Mouse (Mus musculus) forebrain, embryonic 11.5 days (tissue): ENCODE measurements around the gene Peli2. TPM values are rescaled to one million over a fixed set of nuclear protein-coding genes. Genes with fewer than 3 reads are reported as not detected.
A peak's percentile ranks its signal among the peaks of the same experiment; 100 is the strongest.

ENCODE experiments used
- ATAC-seq: fragments of 200-750 bp; cut with Nextera tagmentation; replicated peaks from 2 replicates; pipeline ENCODE4 v1.8.0; 2017; ENCODE audit warnings: moderate TSS enrichment; ENCODE audit not compliant: low FRiP score
- DNase-seq: peaks from one replicate; pipeline ENCODE4 v3.0.0-alpha.2; 2017; ENCODE audit warnings: low spot score
- H3K27ac ChIP-seq: fragments of 300-500 bp; sonication (generic); 2 replicates; pipeline ENCODE4 v1.5.1; 2014; ENCODE audit warnings: low read depth, low read length
- H3K27me3 ChIP-seq: fragments of 300-500 bp; sonication (generic); 2 replicates; pipeline ENCODE4 v1.6.1; 2014; ENCODE audit warnings: mild to moderate bottlenecking, low read length, mixed read lengths; ENCODE audit not compliant: control insufficient read depth, insufficient read depth
- H3K36me3 ChIP-seq: fragments of 300-500 bp; sonication (generic); 2 replicates; pipeline ENCODE4 v1.6.1; 2014; ENCODE audit warnings: mild to moderate bottlenecking, low read length, moderate library complexity, mixed read lengths; ENCODE audit not compliant: control insufficient read depth, insufficient read depth
- H3K4me1 ChIP-seq: fragments of 300-500 bp; sonication (generic); replicated peaks from 2 replicates; pipeline ENCODE4 v1.6.1; 2014; ENCODE audit warnings: low read length, mixed read lengths; ENCODE audit not compliant: control insufficient read depth, insufficient read depth
- H3K4me2 ChIP-seq: fragments of 300-500 bp; sonication (generic); 2 replicates; pipeline ENCODE4 v1.6.1; 2014; ENCODE audit warnings: low read depth, mild to moderate bottlenecking, low read length, moderate library complexity, mixed read lengths; ENCODE audit not compliant: severe bottlenecking
- H3K4me3 ChIP-seq: fragments of 300-500 bp; sonication (generic); 2 replicates; pipeline ENCODE4 v1.5.1; 2014; ENCODE audit warnings: low read depth, low read length
- H3K9ac ChIP-seq: fragments of 300-500 bp; sonication (generic); 2 replicates; pipeline ENCODE4 v1.6.1; 2014; ENCODE audit warnings: low read length
- H3K9me3 ChIP-seq: fragments of 300-500 bp; sonication (generic); 2 replicates; pipeline ENCODE4 v1.6.1; 2016; ENCODE audit warnings: low read length, mixed read lengths; ENCODE audit not compliant: control insufficient read depth
- whole genome bisulfite sequencing: fragments of 180-500 bp; shearing (Covaris S2); extraction: QIAGEN DNeasy Blood & Tissue Kit; methylation state at CpG from one replicate; pipeline ENCODE4 v1.1.7; 2014; 5-methylcytosine and 5-hydroxymethylcytosine counted together
- polyA plus RNA-seq: library from polyadenylated mRNA; unstranded; fragments of >200 nt; fragmentation: Nextera tagmentation; extraction: Ambion mirVana; gene quantifications from 2 replicates; pipeline ENCODE4 v1.2.1, GENCODE M21; 2014

The Peli2 gene
- polyA plus RNA-seq, 1 experiment from 2014 or later: 8.6 TPM

- no peak for DNase-seq
- H3K36me3 ChIP-seq: no peaks in the 10 kb centered on the region
- H3K27ac ChIP-seq: 0 out of 2 replicates have a peak overlapping the region, but pooled peaks have one; percentile 1
- no peak overlapping the region for H3K9ac ChIP-seq
- ATAC-seq: no peak
- H3K27me3 ChIP-seq: no peaks in the 10 kb centered on the region
- H3K4me1 ChIP-seq: peaks cover 7% of the 10 kb centered on the region; the same call in 1 of the 2 replicates
- H3K4me3 ChIP-seq: no peak overlapping the region
- no peak overlapping the region for H3K4me2 ChIP-seq
- H3K9me3 ChIP-seq: no peaks in the 10 kb centered on the region
- WGBS: 79% methylated on average over 17 of the region's 17 CpGs
Measured at GRCm38 (mm10) chr14:48202096-48203036, 81.7 kb downstream of the Peli2 start.

- no peak for DNase-seq
- H3K27ac ChIP-seq: no peak overlapping the region
- H3K4me3 ChIP-seq: no peak overlapping the region
- no peaks in the 10 kb centered on the region for H3K9me3 ChIP-seq
- H3K27me3 ChIP-seq: no peaks in the 10 kb centered on the region
- ATAC-seq: no peak
- H3K4me2 ChIP-seq: no peak overlapping the region
- H3K36me3 ChIP-seq: no peaks in the 10 kb centered on the region
- WGBS: 83% methylated on average over 10 of the region's 10 CpGs
- H3K4me1 ChIP-seq: 0 out of 2 replicates have a peak, but pooled peaks cover 4% of the 10 kb centered on the region
- no peak overlapping the region for H3K9ac ChIP-seq
Measured at GRCm38 (mm10) chr14:48205044-48205443, 84.4 kb downstream of the Peli2 start.

GRCm38 (mm10) chr14:48205635-48206034 lies 85.0 kb downstream of the Peli2 start:
- Histone ChIP-seq H3K4me3 (no peak overlapping the region), H3K27me3 (no peaks in the 10 kb centered on the region), H3K27ac (no peak overlapping the region), H3K36me3 (no peaks in the 10 kb centered on the region), H3K9me3 (no peaks in the 10 kb centered on the region), H3K4me2 (no peak overlapping the region), H3K9ac (no peak overlapping the region), H3K4me1 (0 out of 2 replicates have a peak, but pooled peaks cover 4% of the 10 kb centered on the region)
- ATAC-seq (no peak), DNase-seq (no peak)
- WGBS: 78% methylated on average over 11 of the region's 11 CpGs

DNA sequence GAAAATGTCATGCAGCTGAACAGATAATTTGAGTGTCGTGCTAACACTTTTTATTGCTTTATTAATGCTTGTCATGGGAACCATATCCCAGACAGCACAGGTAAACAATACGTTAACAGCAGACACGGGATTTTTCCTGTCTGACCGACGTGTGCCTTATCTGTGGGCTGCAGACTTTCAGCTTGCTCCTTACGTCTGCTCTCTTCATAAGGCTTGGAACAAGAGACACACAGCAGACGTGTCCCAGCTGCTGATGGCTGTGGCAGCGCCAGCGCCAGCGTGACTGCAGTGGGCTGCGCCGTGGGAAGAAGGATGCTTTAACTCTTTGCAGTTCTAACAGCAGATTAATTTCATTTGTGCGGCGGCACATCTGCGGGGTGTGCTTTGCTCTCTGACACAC lies 86.5 kb downstream of the Peli2 start:
- Histone ChIP-seq H3K4me2 (no peak overlapping the region), H3K9me3 (no peaks in the 10 kb centered on the region), H3K36me3 (no peaks in the 10 kb centered on the region), H3K27me3 (no peaks in the 10 kb centered on the region), H3K9ac (no peak overlapping the region), H3K4me1 (0 out of 2 replicates have a peak, but pooled peaks cover 4% of the 10 kb centered on the region), H3K4me3 (no peak overlapping the region), H3K27ac (no peak overlapping the region)
- DNase-seq (no peak), ATAC-seq (no peak)
- 65% methylated on average over 15 of the region's 15 CpGs for WGBS

GRCm38 (mm10) chr14:48207746-48208640 lies 87.4 kb downstream of the Peli2 start:
- no peak overlapping the region for H3K4me2 ChIP-seq
- ATAC-seq (no peak), DNase-seq (no peak)
- H3K27me3 ChIP-seq: no peaks in the 10 kb centered on the region
- H3K9ac ChIP-seq: no peak overlapping the region
- no peaks in the 10 kb centered on the region for H3K36me3 ChIP-seq
- H3K4me3 ChIP-seq: no peak overlapping the region
- H3K4me1 ChIP-seq: 0 out of 2 replicates have a peak, but pooled peaks cover 2% of the 10 kb centered on the region
- no peaks in the 10 kb centered on the region for H3K9me3 ChIP-seq
- H3K27ac ChIP-seq: no peak overlapping the region
- WGBS: 88% methylated on average over 12 of the region's 12 CpGs

GRCm38 (mm10) chr14:48209436-48209835 lies 88.8 kb downstream of the Peli2 start:
- H3K4me2 ChIP-seq: no peak overlapping the region
- H3K36me3 ChIP-seq: no peaks in the 10 kb centered on the region
- 0 out of 2 replicates have a peak, but pooled peaks cover 2% of the 10 kb centered on the region for H3K4me1 ChIP-seq
- H3K4me3 ChIP-seq: no peak overlapping the region
- ATAC-seq: no peak
- no peak overlapping the region for H3K9ac ChIP-seq
- WGBS: 86% methylated on average over 5 of the region's 5 CpGs
- H3K27me3 ChIP-seq: no peaks in the 10 kb centered on the region
- H3K27ac ChIP-seq: no peak overlapping the region
- no peaks in the 10 kb centered on the region for H3K9me3 ChIP-seq
- DNase-seq: no peak

- Histone ChIP-seq H3K4me2 (no peak overlapping the region), H3K27me3 (no peaks in the 10 kb centered on the region), H3K36me3 (no peaks in the 10 kb centered on the region), H3K4me1 (0 out of 2 replicates have a peak, but pooled peaks cover 2% of the 10 kb centered on the region), H3K4me3 (no peak overlapping the region), H3K27ac (no peak overlapping the region), H3K9me3 (no peaks in the 10 kb centered on the region), H3K9ac (no peak overlapping the region)
- ATAC-seq (no peak), DNase-seq (no peak)
- 93% methylated on average over 9 of the region's 9 CpGs for WGBS
Measured at GRCm38 (mm10) chr14:48210089-48210488, 89.5 kb downstream of the Peli2 start.

DNA sequence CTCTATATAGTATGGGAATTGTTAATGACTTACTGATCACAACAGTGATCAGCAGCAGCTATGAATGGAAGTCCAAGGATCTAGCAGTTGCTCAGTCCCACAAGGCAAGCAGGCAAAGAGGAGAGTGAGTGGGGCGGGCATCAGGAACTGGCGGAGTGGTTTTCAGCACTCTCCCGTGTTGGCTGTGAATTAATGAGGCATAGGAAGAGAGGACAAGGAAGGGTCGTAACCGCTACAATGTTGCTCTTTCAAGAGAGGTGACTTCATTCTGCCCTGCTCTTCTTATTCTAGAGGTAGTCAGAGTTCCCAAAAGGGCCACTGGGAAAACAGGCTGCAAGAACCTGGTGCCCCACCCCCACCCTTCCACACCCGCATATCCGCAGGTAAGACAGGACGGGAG lies 90.9 kb downstream of the Peli2 start:
- no peaks in the 10 kb centered on the region for H3K9me3 ChIP-seq
- ATAC-seq: no peak
- H3K4me2 ChIP-seq: no peak overlapping the region
- no peaks in the 10 kb centered on the region for H3K36me3 ChIP-seq
- 82% methylated on average over 8 of the region's 8 CpGs for WGBS
- H3K27ac ChIP-seq: no peak overlapping the region
- no peak overlapping the region for H3K9ac ChIP-seq
- H3K4me3 ChIP-seq: no peak overlapping the region
- H3K27me3 ChIP-seq: no peaks in the 10 kb centered on the region
- 0 out of 2 replicates have a peak, but pooled peaks cover 2% of the 10 kb centered on the region for H3K4me1 ChIP-seq
- no peak for DNase-seq
